Mouse (Mus musculus): ENCODE results near the gene Chd1. TPM values are rescaled to one million over a fixed set of nuclear protein-coding genes. Genes with fewer than 3 reads are reported as not detected.
"Not testable (repeated sequence)": the region's sequence is repeated elsewhere in the genome, so short reads cannot be mapped to it uniquely, and the experiment has no call there.

The Chd1 gene
- polyA plus RNA-seq, 2 experiments, result 11.3 to 30.2 TPM

GRCm38 (mm10) chr17:15715013-15715902 lies 10.5 kb downstream of the Chd1 start:
- DNase-seq (ENCODE audit: low spot score) (no peak), ATAC-seq (ENCODE audit: low FRiP score, low read depth) (no peak; the same call in 1 of the 2 replicates)
- H3K27ac ChIP-seq (replicated peaks; ENCODE audit: low read depth, low read length), result no peak overlapping the region
- H3K36me3 ChIP-seq (ENCODE audit: control insufficient read depth, insufficient read depth, low read length), result peaks cover 15% of the 10 kb centered on the region
- no peak overlapping the region for H3K4me2 ChIP-seq (replicated peaks; ENCODE audit: low read depth, low read length, severe bottlenecking)
- no peak for TF ChIP-seq POLR2A (IDR thresholded peaks at IDR 0.05; ENCODE audit: borderline replicate concordance, extremely low read depth, insufficient read depth, insufficient read length)
- H3K27me3 ChIP-seq (ENCODE audit: control insufficient read depth, insufficient read depth, low read length), result no peaks in the 10 kb centered on the region
- H3K4me1 ChIP-seq (ENCODE audit: control insufficient read depth, insufficient read depth, low read length), result no peaks in the 10 kb centered on the region
- H3K4me3 ChIP-seq (replicated peaks; ENCODE audit: low read length), result no peak overlapping the region
- H3K9ac ChIP-seq (ENCODE audit: low read depth, low read length, severe bottlenecking), result no peak overlapping the region
- no peaks in the 10 kb centered on the region for H3K9me3 ChIP-seq (ENCODE audit: control insufficient read depth, low read length)
- 76% methylated on average over 3 of the region's 3 CpGs for WGBS

GRCm38 (mm10) chr17:15715940-15716339 lies 11.2 kb downstream of the Chd1 start:
- H3K4me1 ChIP-seq (ENCODE audit: control insufficient read depth, insufficient read depth, low read length), result no peaks in the 10 kb centered on the region
- 79% methylated on average over 3 of the region's 3 CpGs for WGBS
- ATAC-seq (ENCODE audit: low FRiP score, low read depth) (no peak), DNase-seq (ENCODE audit: low spot score) (no peak)
- no peaks in the 10 kb centered on the region for H3K9me3 ChIP-seq (ENCODE audit: control insufficient read depth, low read length)
- H3K4me3 ChIP-seq (replicated peaks; ENCODE audit: low read length), result no peak overlapping the region
- H3K4me2 ChIP-seq (replicated peaks; ENCODE audit: low read depth, low read length, severe bottlenecking), result no peak overlapping the region
- H3K27ac ChIP-seq (replicated peaks; ENCODE audit: low read depth, low read length), result no peak overlapping the region
- H3K36me3 ChIP-seq (ENCODE audit: control insufficient read depth, insufficient read depth, low read length), result peaks cover 15% of the 10 kb centered on the region
- no peak overlapping the region for H3K9ac ChIP-seq (ENCODE audit: low read depth, low read length, severe bottlenecking)
- no peaks in the 10 kb centered on the region for H3K27me3 ChIP-seq (ENCODE audit: control insufficient read depth, insufficient read depth, low read length)
- no peak for TF ChIP-seq POLR2A (IDR thresholded peaks at IDR 0.05; ENCODE audit: borderline replicate concordance, extremely low read depth, insufficient read depth, insufficient read length)

- H3K4me2 ChIP-seq (replicated peaks; ENCODE audit: low read depth, low read length, severe bottlenecking), result no peak overlapping the region
- no peak for DNase-seq (ENCODE audit: low spot score)
- no peak for ATAC-seq (ENCODE audit: low FRiP score, low read depth)
- H3K27me3 ChIP-seq (ENCODE audit: control insufficient read depth, insufficient read depth, low read length), result no peaks in the 10 kb centered on the region
- WGBS, result 94% methylated on average over 3 of the region's 3 CpGs
- H3K4me1 ChIP-seq (ENCODE audit: control insufficient read depth, insufficient read depth, low read length), result no peaks in the 10 kb centered on the region
- no peak overlapping the region for H3K9ac ChIP-seq (ENCODE audit: low read depth, low read length, severe bottlenecking)
- no peaks in the 10 kb centered on the region for H3K9me3 ChIP-seq (ENCODE audit: control insufficient read depth, low read length)
- no peak for TF ChIP-seq POLR2A (IDR thresholded peaks at IDR 0.05; ENCODE audit: borderline replicate concordance, extremely low read depth, insufficient read depth, insufficient read length)
- H3K4me3 ChIP-seq (replicated peaks; ENCODE audit: low read length), result no peak overlapping the region
- no peak overlapping the region for H3K27ac ChIP-seq (replicated peaks; ENCODE audit: low read depth, low read length)
- H3K36me3 ChIP-seq (ENCODE audit: control insufficient read depth, insufficient read depth, low read length), result peaks cover 15% of the 10 kb centered on the region
These were observed 16.1 kb downstream of the Chd1 start for GRCm38 (mm10) chr17:15720841-15721240.

GRCm38 (mm10) chr17:15723291-15723690 lies 18.5 kb downstream of the Chd1 start:
- 54% methylated on average over 1 of the region's 1 CpGs for WGBS
- no peak overlapping the region for H3K4me3 ChIP-seq (replicated peaks; ENCODE audit: low read length)
- no peaks in the 10 kb centered on the region for H3K4me1 ChIP-seq (ENCODE audit: control insufficient read depth, insufficient read depth, low read length)
- no peak overlapping the region for H3K4me2 ChIP-seq (replicated peaks; ENCODE audit: low read depth, low read length, severe bottlenecking)
- no peak for TF ChIP-seq POLR2A (IDR thresholded peaks at IDR 0.05; ENCODE audit: borderline replicate concordance, extremely low read depth, insufficient read depth, insufficient read length)
- H3K9ac ChIP-seq (ENCODE audit: low read depth, low read length, severe bottlenecking), result no peak overlapping the region
- H3K27ac ChIP-seq (replicated peaks; ENCODE audit: low read depth, low read length), result no peak overlapping the region
- no peak for ATAC-seq (ENCODE audit: low FRiP score, low read depth)
- no peaks in the 10 kb centered on the region for H3K9me3 ChIP-seq (ENCODE audit: control insufficient read depth, low read length)
- no peak for DNase-seq (ENCODE audit: low spot score)
- no peaks in the 10 kb centered on the region for H3K27me3 ChIP-seq (ENCODE audit: control insufficient read depth, insufficient read depth, low read length)
- H3K36me3 ChIP-seq (ENCODE audit: control insufficient read depth, insufficient read depth, low read length), result peaks cover 34% of the 10 kb centered on the region

- H3K4me2 ChIP-seq (replicated peaks; ENCODE audit: low read depth, low read length, severe bottlenecking); H3K27me3 ChIP-seq (ENCODE audit: control insufficient read depth, insufficient read depth, low read length); H3K27ac ChIP-seq (replicated peaks; ENCODE audit: low read depth, low read length); H3K9me3 ChIP-seq (ENCODE audit: control insufficient read depth, low read length); H3K4me1 ChIP-seq (ENCODE audit: control insufficient read depth, insufficient read depth, low read length); H3K9ac ChIP-seq (ENCODE audit: low read depth, low read length, severe bottlenecking); ATAC-seq (ENCODE audit: low FRiP score, low read depth); H3K4me3 ChIP-seq (replicated peaks; ENCODE audit: low read length): not testable (repeated sequence)
- WGBS, result 100% methylated on average over 2 of the region's 5 CpGs
- H3K36me3 ChIP-seq (ENCODE audit: control insufficient read depth, insufficient read depth, low read length), result peaks cover 37% of the 10 kb centered on the region
- DNase-seq (ENCODE audit: low spot score), result peak; percentile 80
These were observed 19.2 kb downstream of the Chd1 start for GRCm38 (mm10) chr17:15723866-15724475.
